Mouse (Mus musculus): Measurements from ENCODE around the gene Fam198b.
"Not testable (repeated sequence)": the region's sequence is repeated elsewhere in the genome, so short reads cannot be mapped to it uniquely, and the experiment has no call there.

Gene Fam198b

GRCm38 (mm10) chr3:79925950-79926697 lies 41.8 kb downstream of the Fam198b start:
- DNase-seq (ENCODE audit: low read depth, low spot score), result no peak

- DNase-seq (ENCODE audit: low read depth, low spot score), result no peak
Measured at GRCm38 (mm10) chr3:79927050-79927449, 42.7 kb downstream of the Fam198b start.

GRCm38 (mm10) chr3:79928409-79928808 lies 44.1 kb downstream of the Fam198b start:
- DNase-seq (ENCODE audit: low read depth, low spot score), result no peak

- DNase-seq (ENCODE audit: low read depth, low spot score), result no peak
Measured at GRCm38 (mm10) chr3:79930141-79930744, 45.9 kb downstream of the Fam198b start.

GRCm38 (mm10) chr3:79936213-79936612 lies 51.9 kb downstream of the Fam198b start:
- no peak for DNase-seq (ENCODE audit: low read depth, low spot score)

GRCm38 (mm10) chr3:79936730-79937447 lies 52.6 kb downstream of the Fam198b start:
- no peak for DNase-seq (ENCODE audit: low read depth, low spot score)

- DNase-seq (ENCODE audit: low read depth, low spot score), result no peak
Measured at GRCm38 (mm10) chr3:79947736-79948135, 63.4 kb downstream of the Fam198b start.

- no peak for DNase-seq (ENCODE audit: low read depth, low spot score)
Measured at GRCm38 (mm10) chr3:79948151-79948550, 63.8 kb downstream of the Fam198b start.

- DNase-seq (ENCODE audit: low read depth, low spot score), result no peak
Measured at GRCm38 (mm10) chr3:79953164-79953759, 68.9 kb downstream of the Fam198b start.

- no peak for DNase-seq (ENCODE audit: low read depth, low spot score)
Measured at GRCm38 (mm10) chr3:79955262-79955661, 70.9 kb downstream of the Fam198b start.

GRCm38 (mm10) chr3:79956792-79957191 lies 72.5 kb downstream of the Fam198b start:
- DNase-seq (ENCODE audit: low read depth, low spot score), result no peak

GRCm38 (mm10) chr3:79957752-79958151 lies 73.4 kb downstream of the Fam198b start:
- DNase-seq (ENCODE audit: low read depth, low spot score), result no peak

- DNase-seq (ENCODE audit: low read depth, low spot score), result no peak
Measured at GRCm38 (mm10) chr3:79966709-79967108, 82.4 kb downstream of the Fam198b start.

GRCm38 (mm10) chr3:79967346-79967745 lies 83.0 kb downstream of the Fam198b start:
- no peak for DNase-seq (ENCODE audit: low read depth, low spot score)

GRCm38 (mm10) chr3:79968426-79968825 lies 84.1 kb downstream of the Fam198b start:
- DNase-seq (ENCODE audit: low read depth, low spot score), result no peak

GRCm38 (mm10) chr3:79969536-79969935 lies 85.2 kb downstream of the Fam198b start:
- DNase-seq (ENCODE audit: low read depth, low spot score), result not testable (repeated sequence)

GRCm38 (mm10) chr3:79970070-79970469 lies 85.7 kb downstream of the Fam198b start:
- no peak for DNase-seq (ENCODE audit: low read depth, low spot score)

GRCm38 (mm10) chr3:79970498-79970897 lies 86.2 kb downstream of the Fam198b start:
- no peak for DNase-seq (ENCODE audit: low read depth, low spot score)

- DNase-seq (ENCODE audit: low read depth, low spot score), result no peak
Measured at GRCm38 (mm10) chr3:79971542-79971941, 87.2 kb downstream of the Fam198b start.

GRCm38 (mm10) chr3:79976786-79977185 lies 92.5 kb downstream of the Fam198b start:
- no peak for DNase-seq (ENCODE audit: low read depth, low spot score)

GRCm38 (mm10) chr3:79977656-79978450 lies 93.5 kb downstream of the Fam198b start:
- DNase-seq (ENCODE audit: low read depth, low spot score), result no peak

All from brain, embryonic 18.5 days (tissue).